Mouse (Mus musculus) hindbrain, embryonic 14.5 days (tissue): ENCODE data around the gene Wwox. TPM values are rescaled to one million over a fixed set of nuclear protein-coding genes. Genes with fewer than 3 reads are reported as not detected.
A peak's percentile ranks its signal among the peaks of the same experiment; 100 is the strongest.

Experiments used
- ATAC-seq: fragments of 200-750 bp; cut with Nextera tagmentation; 2 replicates; pipeline ENCODE4 v1.8.0; 2017; ENCODE audit warnings: moderate number of reproducible peaks, mild to moderate bottlenecking, moderate TSS enrichment, moderate library complexity; ENCODE audit not compliant: low FRiP score
- DNase-seq: peaks from one replicate; pipeline ENCODE4 v3.0.0-alpha.2; 2015; ENCODE audit warnings: low spot score
- H3K27ac ChIP-seq: fragments of 300-500 bp; sonication (generic); 2 replicates; pipeline ENCODE4 v1.5.1; 2014; ENCODE audit warnings: mild to moderate bottlenecking, moderate library complexity
- H3K27me3 ChIP-seq: fragments of 300-500 bp; sonication (generic); 2 replicates; pipeline ENCODE4 v1.6.1; 2014; ENCODE audit warnings: mild to moderate bottlenecking, low read length, mixed read lengths; ENCODE audit not compliant: control insufficient read depth, insufficient read depth
- H3K36me3 ChIP-seq: fragments of 300-500 bp; sonication (generic); replicated peaks from 2 replicates; pipeline ENCODE4 v1.6.1; 2014; ENCODE audit not compliant: control insufficient read depth, insufficient read depth
- H3K4me1 ChIP-seq: fragments of 300-500 bp; sonication (generic); replicated peaks from 2 replicates; pipeline ENCODE4 v1.6.1; 2014; ENCODE audit warnings: antibody characterized with exemption, low read length, mixed read lengths; ENCODE audit not compliant: control insufficient read depth, insufficient read depth
- H3K4me2 ChIP-seq: fragments of 300-500 bp; sonication (generic); replicated peaks from 2 replicates; pipeline ENCODE4 v1.6.1; 2014; ENCODE audit warnings: mild to moderate bottlenecking, moderate library complexity
- H3K4me3 ChIP-seq: fragments of 300-500 bp; sonication (generic); replicated peaks from 2 replicates; pipeline ENCODE4 v1.5.1; 2014; ENCODE audit warnings: mild to moderate bottlenecking, low read length
- H3K9ac ChIP-seq: fragments of 300-500 bp; sonication (generic); 2 replicates; pipeline ENCODE4 v1.6.1; 2014
- H3K9me3 ChIP-seq: fragments of 300-500 bp; sonication (generic); 2 replicates; pipeline ENCODE4 v1.6.1; 2016; ENCODE audit warnings: low read length; ENCODE audit not compliant: control insufficient read depth
- WGBS: fragments of 180-500 bp; shearing (Covaris S2); extraction: QIAGEN DNeasy Blood & Tissue Kit; methylation state at CpG from one replicate; pipeline ENCODE4 v1.1.7; 2014; 5-methylcytosine and 5-hydroxymethylcytosine counted together
- polyA plus RNA-seq: library from polyadenylated mRNA; unstranded; fragments of >200 nt; fragmentation: Nextera tagmentation; extraction: Ambion mirVana; gene quantifications from 2 replicates; pipeline ENCODE4 v1.2.1, GENCODE M21; 2014

Gene Wwox
- polyA plus RNA-seq, 1 experiment from 2014 or later: 12.7 TPM

- no peak overlapping the region for H3K9ac ChIP-seq
- H3K27ac ChIP-seq: no peak overlapping the region
- DNase-seq (no peak), ATAC-seq (no peak)
- peak overlapping the region; percentile 36 for H3K4me2 ChIP-seq
- 0 out of 2 replicates have a peak, but pooled peaks cover 3% of the 10 kb centered on the region for H3K27me3 ChIP-seq
- WGBS: 16% methylated on average over 18 of the region's 18 CpGs
- peaks cover 5% of the 10 kb centered on the region; the same call in 1 of the 2 replicates for H3K4me1 ChIP-seq
- no peaks in the 10 kb centered on the region for H3K36me3 ChIP-seq
- H3K9me3 ChIP-seq: no peaks in the 10 kb centered on the region
- H3K4me3 ChIP-seq: no peak overlapping the region
Observed at GRCm38 (mm10) chr8:114932071-114932630, 492.7 kb downstream of the Wwox start.

GRCm38 (mm10) chr8:114933248-114933647 is 493.8 kb downstream of the Wwox start:
- Histone ChIP-seq H3K4me2 (no peak overlapping the region), H3K9ac (no peak overlapping the region), H3K36me3 (no peaks in the 10 kb centered on the region), H3K9me3 (no peaks in the 10 kb centered on the region), H3K27ac (no peak overlapping the region), H3K4me1 (peaks cover 5% of the 10 kb centered on the region; the same call in 1 of the 2 replicates), H3K4me3 (no peak overlapping the region), H3K27me3 (0 out of 2 replicates have a peak, but pooled peaks cover 3% of the 10 kb centered on the region)
- no peak for DNase-seq
- WGBS: 46% methylated on average over 1 of the region's 1 CpGs
- ATAC-seq: no peak

GRCm38 (mm10) chr8:114936887-114937286 is 497.4 kb downstream of the Wwox start:
- H3K9ac ChIP-seq: no peak overlapping the region
- no peaks in the 10 kb centered on the region for H3K27me3 ChIP-seq
- H3K9me3 ChIP-seq: no peaks in the 10 kb centered on the region
- peaks cover 4% of the 10 kb centered on the region; the same call in 1 of the 2 replicates for H3K4me1 ChIP-seq
- WGBS: 21% methylated on average over 10 of the region's 10 CpGs
- ATAC-seq: peak; percentile 46; the same call in 1 of the 2 replicates
- no peak overlapping the region for H3K27ac ChIP-seq
- H3K4me2 ChIP-seq: no peak overlapping the region
- no peak overlapping the region for H3K4me3 ChIP-seq
- H3K36me3 ChIP-seq: no peaks in the 10 kb centered on the region
- DNase-seq: no peak

GRCm38 (mm10) chr8:114939338-114939737 is 499.9 kb downstream of the Wwox start:
- no peaks in the 10 kb centered on the region for H3K9me3 ChIP-seq
- no peak overlapping the region for H3K4me2 ChIP-seq
- no peaks in the 10 kb centered on the region for H3K4me1 ChIP-seq
- DNase-seq: no peak
- H3K27me3 ChIP-seq: no peaks in the 10 kb centered on the region
- H3K4me3 ChIP-seq: no peak overlapping the region
- no peaks in the 10 kb centered on the region for H3K36me3 ChIP-seq
- no peak overlapping the region for H3K9ac ChIP-seq
- 92% methylated on average over 8 of the region's 8 CpGs for WGBS
- no peak overlapping the region for H3K27ac ChIP-seq
- no peak for ATAC-seq

- no peak for ATAC-seq
- H3K4me2 ChIP-seq: no peak overlapping the region
- no peaks in the 10 kb centered on the region for H3K27me3 ChIP-seq
- no peaks in the 10 kb centered on the region for H3K9me3 ChIP-seq
- no peaks in the 10 kb centered on the region for H3K4me1 ChIP-seq
- H3K4me3 ChIP-seq: no peak overlapping the region
- no peak overlapping the region for H3K9ac ChIP-seq
- H3K36me3 ChIP-seq: no peaks in the 10 kb centered on the region
- no peak for DNase-seq
- H3K27ac ChIP-seq: no peak overlapping the region
- 95% methylated on average over 5 of the region's 5 CpGs for WGBS
Observed at GRCm38 (mm10) chr8:114941096-114941495, 501.6 kb downstream of the Wwox start.

- H3K36me3 ChIP-seq: no peaks in the 10 kb centered on the region
- no peak for ATAC-seq
- no peaks in the 10 kb centered on the region for H3K27me3 ChIP-seq
Observed at GRCm38 (mm10) chr8:114941644-114942043, 502.2 kb downstream of the Wwox start.

GRCm38 (mm10) chr8:114947921-114948320 is 508.5 kb downstream of the Wwox start:
- Histone ChIP-seq H3K4me1 (no peaks in the 10 kb centered on the region), H3K4me3 (no peak overlapping the region), H3K27ac (no peak overlapping the region), H3K36me3 (no peaks in the 10 kb centered on the region), H3K27me3 (no peaks in the 10 kb centered on the region), H3K4me2 (no peak overlapping the region), H3K9me3 (no peaks in the 10 kb centered on the region), H3K9ac (no peak overlapping the region)
- no peak for ATAC-seq
- 77% methylated on average over 6 of the region's 6 CpGs for WGBS
- no peak for DNase-seq

More at GRCm38 (mm10) chr8:114941644-114942043, 502.2 kb downstream of the Wwox start:
- Histone ChIP-seq H3K4me3 (no peak overlapping the region), H3K4me2 (no peak overlapping the region), H3K4me1 (no peaks in the 10 kb centered on the region), H3K9ac (no peak overlapping the region), H3K27ac (no peak overlapping the region), H3K9me3 (no peaks in the 10 kb centered on the region)
- 88% methylated on average over 9 of the region's 9 CpGs for WGBS
- no peak for DNase-seq

GRCm38 (mm10) chr8:114956377-114957168 is 517.1 kb downstream of the Wwox start:
- DNase-seq (no peak), ATAC-seq (no peak)
- H3K36me3 ChIP-seq: no peaks in the 10 kb centered on the region
- no peaks in the 10 kb centered on the region for H3K4me1 ChIP-seq
- no peaks in the 10 kb centered on the region for H3K9me3 ChIP-seq
- no peak overlapping the region for H3K9ac ChIP-seq
- no peak overlapping the region for H3K27ac ChIP-seq
- 82% methylated on average over 8 of the region's 8 CpGs for WGBS
- no peaks in the 10 kb centered on the region for H3K27me3 ChIP-seq
- no peak overlapping the region for H3K4me3 ChIP-seq
- no peak overlapping the region for H3K4me2 ChIP-seq

GRCm38 (mm10) chr8:114958437-114959107 is 519.1 kb downstream of the Wwox start:
- WGBS: 72% methylated on average over 16 of the region's 16 CpGs
- H3K27ac ChIP-seq: no peak overlapping the region
- no peak overlapping the region for H3K9ac ChIP-seq
- DNase-seq (no peak), ATAC-seq (no peak)
- H3K4me2 ChIP-seq: no peak overlapping the region
- no peaks in the 10 kb centered on the region for H3K27me3 ChIP-seq
- H3K4me1 ChIP-seq: no peaks in the 10 kb centered on the region
- H3K4me3 ChIP-seq: no peak overlapping the region
- H3K9me3 ChIP-seq: no peaks in the 10 kb centered on the region
- no peaks in the 10 kb centered on the region for H3K36me3 ChIP-seq
